Mouse (Mus musculus) limb, embryonic 11.5 days (tissue): ENCODE results near the gene Col6a2. TPM values are rescaled to one million over a fixed set of nuclear protein-coding genes. Genes with fewer than 3 reads are reported as not detected.

Experiments
- ATAC-seq: fragments of 200-750 bp; cut with Nextera tagmentation; 2 replicates; pipeline ENCODE4 v1.8.0; 2017; ENCODE audit warnings: low read depth; ENCODE audit not compliant: insufficient number of reproducible peaks, low FRiP score, low TSS enrichment
- DNase-seq: peaks from one replicate; pipeline ENCODE4 v3.0.0-alpha.2; 2015; ENCODE audit warnings: low spot score
- H3K27ac ChIP-seq: fragments of 300-500 bp; sonication (generic); replicated peaks from 2 replicates; pipeline ENCODE4 v1.5.1; 2014; ENCODE audit warnings: low read depth, mild to moderate bottlenecking, low read length
- H3K27me3 ChIP-seq: fragments of 300-500 bp; sonication (generic); 2 replicates; pipeline ENCODE4 v1.6.1; 2014; ENCODE audit warnings: mild to moderate bottlenecking, low read length, mixed read lengths; ENCODE audit not compliant: control insufficient read depth, insufficient read depth
- H3K36me3 ChIP-seq: fragments of 300-500 bp; sonication (generic); 2 replicates; pipeline ENCODE4 v1.6.1; 2014; ENCODE audit warnings: mild to moderate bottlenecking, low read length, moderate library complexity, mixed read lengths; ENCODE audit not compliant: control insufficient read depth, insufficient read depth
- H3K4me1 ChIP-seq: fragments of 300-500 bp; sonication (generic); 2 replicates; pipeline ENCODE4 v1.6.1; 2014; ENCODE audit warnings: low read length, mixed read lengths; ENCODE audit not compliant: control insufficient read depth, insufficient read depth
- H3K4me2 ChIP-seq: fragments of 300-500 bp; sonication (generic); 2 replicates; pipeline ENCODE4 v1.6.1; 2014; ENCODE audit warnings: low read depth, mild to moderate bottlenecking, moderate library complexity; ENCODE audit not compliant: severe bottlenecking
- H3K4me3 ChIP-seq: fragments of 300-500 bp; sonication (generic); 2 replicates; pipeline ENCODE4 v1.5.1; 2014; ENCODE audit warnings: low read depth, low read length
- H3K9ac ChIP-seq: fragments of 300-500 bp; sonication (generic); 2 replicates; pipeline ENCODE4 v1.6.1; 2014; ENCODE audit warnings: mild to moderate bottlenecking, low read length
- H3K9me3 ChIP-seq: fragments of 300-500 bp; sonication (generic); 2 replicates; pipeline ENCODE4 v1.6.1; 2016; ENCODE audit warnings: low read length; ENCODE audit not compliant: control insufficient read depth
- WGBS: fragments of 180-500 bp; shearing (Covaris S2); extraction: QIAGEN DNeasy Blood & Tissue Kit; methylation state at CpG from one replicate; pipeline ENCODE4 v1.1.7; 2014; 5-methylcytosine and 5-hydroxymethylcytosine counted together
- polyA plus RNA-seq: library from polyadenylated mRNA; unstranded; fragments of >200 nt; fragmentation: Nextera tagmentation; extraction: Ambion mirVana; gene quantifications from 2 replicates; pipeline ENCODE4 v1.2.1, GENCODE M21; 2014

Col6a2 gene
- polyA plus RNA-seq, result 10.1 and 10.3 TPM in 2 replicates

- H3K27me3 ChIP-seq, result no peaks in the 10 kb centered on the region
- DNase-seq, result peak; percentile 98
- no peaks in the 10 kb centered on the region for H3K36me3 ChIP-seq
- WGBS, result 5% methylated on average over 30 of the region's 31 CpGs
- H3K4me1 ChIP-seq, result peaks cover 6% of the 10 kb centered on the region
- H3K9ac ChIP-seq, result peak within 1 kb of the TSS; percentile 69
- H3K4me2 ChIP-seq, result peak within 1 kb of the TSS; percentile 77
- no peaks in the 10 kb centered on the region for H3K9me3 ChIP-seq
- peak; percentile 93 for ATAC-seq
- peak within 1 kb of the TSS; percentile 39 for H3K4me3 ChIP-seq
- 0 out of 2 replicates have a peak within 1 kb of the TSS, but pooled peaks have one; percentile 21 for H3K27ac ChIP-seq
Measured at GRCm38 (mm10) chr10:76622928-76623680, at the start of gene Col6a2. Gene Col6a2 (minus strand): TSS chr10:76623630.

GRCm38 (mm10) chr10:76671939-76672338, 48.5 kb upstream of the Col6a2 start:
- WGBS, result 86% methylated on average over 9 of the region's 9 CpGs
- no peak overlapping the region for H3K4me3 ChIP-seq
- H3K9me3 ChIP-seq, result no peaks in the 10 kb centered on the region
- H3K4me1 ChIP-seq, result no peaks in the 10 kb centered on the region
- ATAC-seq (no peak), DNase-seq (no peak)
- no peak overlapping the region for H3K4me2 ChIP-seq
- no peak overlapping the region for H3K27ac ChIP-seq
- H3K27me3 ChIP-seq, result no peaks in the 10 kb centered on the region
- H3K36me3 ChIP-seq, result no peaks in the 10 kb centered on the region
- no peak overlapping the region for H3K9ac ChIP-seq

- no peak overlapping the region for H3K9ac ChIP-seq
- no peaks in the 10 kb centered on the region for H3K9me3 ChIP-seq
- no peak overlapping the region for H3K4me3 ChIP-seq
- no peaks in the 10 kb centered on the region for H3K36me3 ChIP-seq
- no peak for ATAC-seq
- no peaks in the 10 kb centered on the region for H3K4me1 ChIP-seq
- no peak for DNase-seq
- H3K4me2 ChIP-seq, result no peak overlapping the region
- H3K27me3 ChIP-seq, result no peaks in the 10 kb centered on the region
- WGBS, result 74% methylated on average over 7 of the region's 7 CpGs
- H3K27ac ChIP-seq, result no peak overlapping the region
Measured at GRCm38 (mm10) chr10:76668947-76669284, 45.5 kb upstream of the Col6a2 start.

GRCm38 (mm10) chr10:76668261-76668946, 45.0 kb upstream of the Col6a2 start:
- Histone ChIP-seq H3K27me3 (no peaks in the 10 kb centered on the region), H3K9ac (no peak overlapping the region), H3K4me3 (no peak overlapping the region), H3K9me3 (no peaks in the 10 kb centered on the region), H3K4me2 (no peak overlapping the region), H3K4me1 (no peaks in the 10 kb centered on the region), H3K36me3 (no peaks in the 10 kb centered on the region), H3K27ac (no peak overlapping the region)
- ATAC-seq (no peak), DNase-seq (no peak)
- WGBS, result 90% methylated on average over 4 of the region's 4 CpGs

- no peaks in the 10 kb centered on the region for H3K4me1 ChIP-seq
- ATAC-seq, result no peak
Measured at GRCm38 (mm10) chr10:76667197-76667805, 43.9 kb upstream of the Col6a2 start.

GRCm38 (mm10) chr10:76665551-76665950, 42.1 kb upstream of the Col6a2 start:
- H3K36me3 ChIP-seq, result no peaks in the 10 kb centered on the region
- no peaks in the 10 kb centered on the region for H3K9me3 ChIP-seq
- no peaks in the 10 kb centered on the region for H3K27me3 ChIP-seq
- DNase-seq, result no peak
- H3K4me2 ChIP-seq, result no peak overlapping the region
- WGBS, result 94% methylated on average over 11 of the region's 11 CpGs
- no peak overlapping the region for H3K4me3 ChIP-seq
- H3K9ac ChIP-seq, result no peak overlapping the region
- H3K4me1 ChIP-seq, result no peaks in the 10 kb centered on the region
- no peak overlapping the region for H3K27ac ChIP-seq
- no peak for ATAC-seq

More at GRCm38 (mm10) chr10:76667197-76667805, 43.9 kb upstream of the Col6a2 start:
- 88% methylated on average over 1 of the region's 1 CpGs for WGBS
- no peak for DNase-seq
- Histone ChIP-seq H3K4me3 (no peak overlapping the region), H3K4me2 (no peak overlapping the region), H3K36me3 (no peaks in the 10 kb centered on the region), H3K9me3 (no peaks in the 10 kb centered on the region), H3K27ac (no peak overlapping the region), H3K27me3 (no peaks in the 10 kb centered on the region), H3K9ac (no peak overlapping the region)

- no peaks in the 10 kb centered on the region for H3K4me1 ChIP-seq
- no peaks in the 10 kb centered on the region for H3K36me3 ChIP-seq
- 76% methylated on average over 20 of the region's 20 CpGs for WGBS
- H3K4me3 ChIP-seq, result no peak overlapping the region
- H3K27me3 ChIP-seq, result no peaks in the 10 kb centered on the region
- DNase-seq (no peak), ATAC-seq (no peak)
- H3K27ac ChIP-seq, result no peak overlapping the region
- H3K9ac ChIP-seq, result no peak overlapping the region
- no peaks in the 10 kb centered on the region for H3K9me3 ChIP-seq
- H3K4me2 ChIP-seq, result no peak overlapping the region
Measured at GRCm38 (mm10) chr10:76664156-76665115, 41.0 kb upstream of the Col6a2 start.
